Mouse (Mus musculus) spleen, adult 2 months (tissue): ENCODE data around the gene Lenep.

Experiments used
- CTCF ChIP-seq: fragments of 200-500 bp; IDR thresholded peaks from 2 replicates; pipeline ENCODE4 v1.5.1; 2011; ENCODE audit warnings: mild to moderate bottlenecking, inconsistent platforms; ENCODE audit not compliant: insufficient read depth, insufficient read length, insufficient replicate concordance; ENCODE audit errors: extremely low read depth
- POLR2A ChIP-seq: fragments of 200-500 bp; IDR thresholded peaks from 2 replicates; pipeline ENCODE4 v1.6.1; 2011; ENCODE audit warnings: low read depth, low read length, inconsistent platforms

DNA sequence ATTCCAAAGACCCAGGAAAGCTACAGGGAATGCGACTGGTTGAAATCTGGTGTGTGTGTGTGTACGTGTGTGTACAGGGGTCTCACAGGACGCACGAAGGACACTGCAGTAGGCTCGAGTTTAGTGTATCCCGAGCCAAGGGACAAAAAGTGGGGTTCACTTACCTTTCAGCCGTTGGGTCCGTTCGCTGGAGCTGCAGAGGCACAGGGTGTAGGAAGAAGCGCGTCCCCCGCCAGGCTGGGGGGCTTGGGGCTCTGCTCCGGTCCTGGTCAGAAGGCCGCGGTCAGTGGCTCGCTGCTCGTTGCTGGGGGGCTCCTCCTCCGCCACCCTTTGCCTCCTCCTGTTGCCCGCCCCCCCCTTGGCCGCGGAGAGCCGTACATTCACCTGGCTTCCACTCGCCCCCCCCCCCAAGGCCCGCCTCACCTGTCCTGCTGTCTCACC lies 9.7 kb downstream of the Lenep start:
- TF ChIP-seq CTCF (no peak), POLR2A (no peak)
